Mouse (Mus musculus) kidney, adult 2 months (tissue): ENCODE data around the gene Slc24a2.

ENCODE experiments used
- CTCF ChIP-seq: fragments of 200-500 bp; conservative IDR thresholded peaks from 2 replicates; pipeline ENCODE4 v1.5.1; 2011; ENCODE audit warnings: low read depth, mild to moderate bottlenecking, control low read depth, low read length, moderate library complexity, mixed read lengths; ENCODE audit not compliant: insufficient read depth, insufficient read length
- POLR2A ChIP-seq: fragments of 200-500 bp; IDR thresholded peaks from one replicate; pipeline ENCODE4 v1.6.1; 2011; ENCODE audit warnings: low read depth, low read length, control low read depth

DNA sequence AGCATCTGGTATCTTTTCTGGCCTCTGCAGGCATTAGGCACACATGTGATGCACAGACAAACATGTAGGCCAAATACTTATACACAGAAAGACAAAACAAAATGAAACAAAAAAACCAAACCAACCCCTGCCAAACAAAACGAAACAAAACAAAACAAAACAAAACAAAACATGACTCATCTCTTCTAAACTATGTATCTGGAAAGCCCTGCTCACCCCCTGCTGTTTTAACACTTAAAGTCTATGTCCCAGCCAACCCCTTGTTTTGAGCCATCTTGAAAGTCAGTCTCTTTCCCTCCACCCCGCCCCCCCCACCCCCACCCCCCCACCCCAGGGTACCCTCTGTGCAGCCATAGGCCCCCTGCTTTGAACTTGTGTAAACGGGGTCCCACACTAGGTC, 293.6 kb downstream of the Slc24a2 start:
- no peak for TF ChIP-seq CTCF
- TF ChIP-seq POLR2A = no peak
